Mouse (Mus musculus): ENCODE results near the gene Gm49353. TPM values are rescaled to one million over a fixed set of nuclear protein-coding genes. Genes with fewer than 3 reads are reported as not detected.

The Gm49353 gene
- 6.1 and 8.5 TPM in 2 replicates for polyA plus RNA-seq (2015; fragmentation: Nextera tagmentation; extraction: Ambion mirVana)

GRCm38 (mm10) chr10:29198642-29199041, at the start of gene Gm49353:
Gene Gm49353, plus strand, starts transcription at chr10:29198954.
- Histone ChIP-seq H3K27ac (replicated peaks) (no peak within 1 kb of the TSS), H3K4me2 (no peak within 1 kb of the TSS), H3K4me3 (replicated peaks) (no peak within 1 kb of the TSS), H3K4me1 (no peaks in the 10 kb centered on the region), H3K36me3 (peaks cover 59% of the 10 kb centered on the region), H3K9me3 (replicated peaks) (no peaks in the 10 kb centered on the region), H3K9ac (replicated peaks) (no peak within 1 kb of the TSS), H3K27me3 (replicated peaks) (no peaks in the 10 kb centered on the region)
- WGBS = 76% methylated on average over 7 of the region's 7 CpGs
- no peak for ATAC-seq (ENCODE audit: low FRiP score)

GRCm38 (mm10) chr10:29155304-29155703, 43.5 kb upstream of the Gm49353 start:
- peaks cover 54% of the 10 kb centered on the region for H3K36me3 ChIP-seq
- H3K9me3 ChIP-seq (replicated peaks) = no peaks in the 10 kb centered on the region
- peak; percentile 25; the same call in 1 of the 2 replicates for ATAC-seq (ENCODE audit: low FRiP score)
- H3K4me3 ChIP-seq (replicated peaks) = no peak overlapping the region
- 49% methylated on average over 3 of the region's 3 CpGs for WGBS
- 0 out of 2 replicates have a peak, but pooled peaks cover 3% of the 10 kb centered on the region for H3K4me1 ChIP-seq
- H3K9ac ChIP-seq (replicated peaks) = no peak overlapping the region
- no peaks in the 10 kb centered on the region for H3K27me3 ChIP-seq (replicated peaks)
- no peak overlapping the region for H3K4me2 ChIP-seq
- H3K27ac ChIP-seq (replicated peaks) = no peak overlapping the region

- Histone ChIP-seq H3K27me3 (replicated peaks) (no peaks in the 10 kb centered on the region), H3K9ac (replicated peaks) (no peak overlapping the region), H3K4me3 (replicated peaks) (no peak overlapping the region), H3K36me3 (peaks cover 46% of the 10 kb centered on the region), H3K27ac (replicated peaks) (no peak overlapping the region), H3K9me3 (replicated peaks) (no peaks in the 10 kb centered on the region), H3K4me1 (no peaks in the 10 kb centered on the region), H3K4me2 (no peak overlapping the region)
- no peak for ATAC-seq (ENCODE audit: low FRiP score)
- whole genome bisulfite sequencing = 67% methylated on average over 2 of the region's 2 CpGs
These were observed 37.1 kb upstream of the Gm49353 start for GRCm38 (mm10) chr10:29161664-29162063.

GRCm38 (mm10) chr10:29173778-29174177, 25.0 kb upstream of the Gm49353 start:
- no peaks in the 10 kb centered on the region for H3K27me3 ChIP-seq (replicated peaks)

GRCm38 (mm10) chr10:29175656-29176055, 23.1 kb upstream of the Gm49353 start:
- H3K4me3 ChIP-seq (replicated peaks) = no peak overlapping the region
- peaks cover 32% of the 10 kb centered on the region for H3K36me3 ChIP-seq
- H3K4me1 ChIP-seq = no peaks in the 10 kb centered on the region
- no peak overlapping the region for H3K4me2 ChIP-seq
- ATAC-seq (ENCODE audit: low FRiP score) = no peak
- 77% methylated on average over 3 of the region's 3 CpGs for WGBS
- no peak overlapping the region for H3K9ac ChIP-seq (replicated peaks)
- H3K27me3 ChIP-seq (replicated peaks) = no peaks in the 10 kb centered on the region
- H3K27ac ChIP-seq (replicated peaks) = no peak overlapping the region
- H3K9me3 ChIP-seq (replicated peaks) = 0 out of 2 replicates have a peak, but pooled peaks cover 2% of the 10 kb centered on the region

More at GRCm38 (mm10) chr10:29173778-29174177, 25.0 kb upstream of the Gm49353 start:
- Histone ChIP-seq H3K9me3 (replicated peaks) (0 out of 2 replicates have a peak, but pooled peaks cover 2% of the 10 kb centered on the region), H3K27ac (replicated peaks) (no peak overlapping the region), H3K4me2 (no peak overlapping the region), H3K36me3 (peaks cover 31% of the 10 kb centered on the region), H3K4me1 (no peaks in the 10 kb centered on the region), H3K4me3 (replicated peaks) (no peak overlapping the region), H3K9ac (replicated peaks) (no peak overlapping the region)
- WGBS = 65% methylated on average over 2 of the region's 2 CpGs
- ATAC-seq (ENCODE audit: low FRiP score) = peak; percentile 72; the same call in 1 of the 2 replicates

GRCm38 (mm10) chr10:29176881-29177280, 21.9 kb upstream of the Gm49353 start:
- WGBS = 76% methylated on average over 4 of the region's 4 CpGs
- Histone ChIP-seq H3K4me1 (no peaks in the 10 kb centered on the region), H3K36me3 (peaks cover 32% of the 10 kb centered on the region), H3K9ac (replicated peaks) (no peak overlapping the region), H3K4me3 (replicated peaks) (no peak overlapping the region), H3K27me3 (replicated peaks) (no peaks in the 10 kb centered on the region), H3K4me2 (no peak overlapping the region), H3K9me3 (replicated peaks) (no peaks in the 10 kb centered on the region), H3K27ac (replicated peaks) (no peak overlapping the region)
- no peak for ATAC-seq (ENCODE audit: low FRiP score)

- ATAC-seq (ENCODE audit: low FRiP score) = no peak
- no peak overlapping the region for H3K4me2 ChIP-seq
- no peaks in the 10 kb centered on the region for H3K9me3 ChIP-seq (replicated peaks)
- H3K27me3 ChIP-seq (replicated peaks) = no peaks in the 10 kb centered on the region
- WGBS = 54% methylated on average over 2 of the region's 2 CpGs
- H3K9ac ChIP-seq (replicated peaks) = no peak overlapping the region
- H3K27ac ChIP-seq (replicated peaks) = no peak overlapping the region
- H3K4me1 ChIP-seq = no peaks in the 10 kb centered on the region
- peaks cover 42% of the 10 kb centered on the region for H3K36me3 ChIP-seq
- H3K4me3 ChIP-seq (replicated peaks) = no peak overlapping the region
These were observed 20.8 kb upstream of the Gm49353 start for GRCm38 (mm10) chr10:29178003-29178402.

- WGBS = 47% methylated on average over 3 of the region's 3 CpGs
- Histone ChIP-seq H3K4me3 (replicated peaks) (no peak overlapping the region), H3K27ac (replicated peaks) (no peak overlapping the region), H3K4me2 (no peak overlapping the region), H3K36me3 (peaks cover 43% of the 10 kb centered on the region), H3K4me1 (no peaks in the 10 kb centered on the region), H3K9ac (replicated peaks) (no peak overlapping the region), H3K9me3 (replicated peaks) (no peaks in the 10 kb centered on the region), H3K27me3 (replicated peaks) (no peaks in the 10 kb centered on the region)
- no peak for ATAC-seq (ENCODE audit: low FRiP score)
These were observed 18.5 kb upstream of the Gm49353 start for GRCm38 (mm10) chr10:29180210-29180609.

GRCm38 (mm10) chr10:29181046-29181445, 17.7 kb upstream of the Gm49353 start:
- no peak for ATAC-seq (ENCODE audit: low FRiP score)
- 80% methylated on average over 2 of the region's 2 CpGs for WGBS
- no peak overlapping the region for H3K27ac ChIP-seq (replicated peaks)
- no peaks in the 10 kb centered on the region for H3K27me3 ChIP-seq (replicated peaks)
- H3K9ac ChIP-seq (replicated peaks) = no peak overlapping the region
- H3K9me3 ChIP-seq (replicated peaks) = no peaks in the 10 kb centered on the region
- H3K4me2 ChIP-seq = no peak overlapping the region
- H3K4me3 ChIP-seq (replicated peaks) = no peak overlapping the region
- H3K36me3 ChIP-seq = peaks cover 36% of the 10 kb centered on the region
- H3K4me1 ChIP-seq = no peaks in the 10 kb centered on the region

GRCm38 (mm10) chr10:29193769-29194168, 5.0 kb upstream of the Gm49353 start:
- Histone ChIP-seq H3K4me2 (no peak overlapping the region), H3K27me3 (replicated peaks) (no peaks in the 10 kb centered on the region), H3K4me1 (no peaks in the 10 kb centered on the region), H3K9me3 (replicated peaks) (no peaks in the 10 kb centered on the region), H3K27ac (replicated peaks) (no peak overlapping the region), H3K4me3 (replicated peaks) (no peak overlapping the region), H3K36me3 (peaks cover 44% of the 10 kb centered on the region), H3K9ac (replicated peaks) (no peak overlapping the region)
- no peak for ATAC-seq (ENCODE audit: low FRiP score)

- WGBS = 98% methylated on average over 33 of the region's 33 CpGs
- Histone ChIP-seq H3K27me3 (replicated peaks) (no peaks in the 10 kb centered on the region), H3K27ac (replicated peaks) (no peak overlapping the region), H3K4me3 (replicated peaks) (no peak overlapping the region), H3K9ac (replicated peaks) (no peak overlapping the region), H3K9me3 (replicated peaks) (no peaks in the 10 kb centered on the region), H3K4me2 (no peak overlapping the region), H3K36me3 (peaks cover 52% of the 10 kb centered on the region), H3K4me1 (no peaks in the 10 kb centered on the region)
- no peak for ATAC-seq (ENCODE audit: low FRiP score)
These were observed 1.9 kb upstream of the Gm49353 start for GRCm38 (mm10) chr10:29196811-29197210.

GRCm38 (mm10) chr10:29199835-29200234, 1.1 kb downstream of the Gm49353 start:
- Histone ChIP-seq H3K27me3 (replicated peaks) (no peaks in the 10 kb centered on the region), H3K4me2 (no peak overlapping the region), H3K36me3 (peaks cover 54% of the 10 kb centered on the region), H3K27ac (replicated peaks) (no peak overlapping the region), H3K4me3 (replicated peaks) (no peak overlapping the region), H3K4me1 (no peaks in the 10 kb centered on the region), H3K9me3 (replicated peaks) (no peaks in the 10 kb centered on the region), H3K9ac (replicated peaks) (no peak overlapping the region)
- no peak for ATAC-seq (ENCODE audit: low FRiP score)
- WGBS = 79% methylated on average over 3 of the region's 3 CpGs

GRCm38 (mm10) chr10:29200609-29201008, 1.9 kb downstream of the Gm49353 start:
- no peak for ATAC-seq (ENCODE audit: low FRiP score)
- Histone ChIP-seq H3K27ac (replicated peaks) (no peak overlapping the region), H3K9me3 (replicated peaks) (no peaks in the 10 kb centered on the region), H3K36me3 (peaks cover 51% of the 10 kb centered on the region), H3K4me3 (replicated peaks) (no peak overlapping the region), H3K4me2 (no peak overlapping the region), H3K27me3 (replicated peaks) (no peaks in the 10 kb centered on the region), H3K4me1 (no peaks in the 10 kb centered on the region), H3K9ac (replicated peaks) (no peak overlapping the region)
- WGBS = 89% methylated on average over 1 of the region's 1 CpGs

Measured in neural tube, embryonic 15.5 days (tissue).